Comparison of ENCODE assay signal across 1 mouse cellular context in genomic region chr6:5264793-5265192, GRCm38 (mm10).
A peak's percentile ranks its signal among the peaks of the same experiment; 100 is the strongest.
TF ChIP-seq lines count a peak whose summit lies in the region.

No protein-coding gene starts in this region.

TF ChIP-seq in CH12.LX, 34 proteins besides CTCF, POLR2A, EP300 and RAD21 (continued from another document):
- TF ChIP-seq USF2 (conservative IDR thresholded peaks at IDR 0.05; ENCODE audit: low read depth, low read length): no peak
- TF ChIP-seq ZKSCAN1 (IDR thresholded peaks at IDR 0.05; ENCODE audit: borderline replicate concordance, low read depth, low read length): no peak
- no peak for TF ChIP-seq HCFC1 (IDR thresholded peaks at IDR 0.05; ENCODE audit: low read depth, low read length)
- TF ChIP-seq ETS1 (conservative IDR thresholded peaks at IDR 0.05; ENCODE audit: low read depth, low read length): peak; percentile 19; the same call in 1 of the 2 replicates
- TF ChIP-seq MYC (IDR thresholded peaks at IDR 0.05; ENCODE audit: low read depth, low read length): no peak
- TF ChIP-seq ZNF384 (IDR thresholded peaks at IDR 0.05; ENCODE audit: low read depth, low read length): no peak
- no peak for TF ChIP-seq UBTF (IDR thresholded peaks at IDR 0.05; ENCODE audit: low read depth, low read length)
- no peak for TF ChIP-seq MXI1 (IDR thresholded peaks at IDR 0.05; ENCODE audit: low read depth, low read length)
- no peak for TF ChIP-seq JUND (conservative IDR thresholded peaks at IDR 0.05; ENCODE audit: low read depth, low read length)
- no peak for TF ChIP-seq TBP (conservative IDR thresholded peaks at IDR 0.05; ENCODE audit: low read depth, low read length)
- no peak for TF ChIP-seq CHD2 (IDR thresholded peaks at IDR 0.05; ENCODE audit: low read length)
- no peak for TF ChIP-seq MAX (IDR thresholded peaks at IDR 0.05; ENCODE audit: low read length)
- peak; percentile 78 for TF ChIP-seq MAFK (IDR thresholded peaks at IDR 0.05; ENCODE audit: insufficient replicate concordance, low read length)
- no peak for TF ChIP-seq SMC3 (IDR thresholded peaks at IDR 0.05; ENCODE audit: low read depth, low read length)
- TF ChIP-seq PAX5 (IDR thresholded peaks at IDR 0.05; ENCODE audit: low read length): no peak
- no peak for TF ChIP-seq SIN3A (IDR thresholded peaks at IDR 0.05; ENCODE audit: low read length)
- peak; percentile 26; the same call in 1 of the 2 replicates for TF ChIP-seq BHLHE40 (IDR thresholded peaks at IDR 0.05; ENCODE audit: low read depth, low read length)
- no peak for TF ChIP-seq NELFE (IDR thresholded peaks at IDR 0.05; ENCODE audit: low read depth, low read length)
- no peak for TF ChIP-seq CHD1 (IDR thresholded peaks at IDR 0.05; ENCODE audit: low read depth, low read length)
- TF ChIP-seq USF1 (IDR thresholded peaks at IDR 0.05; ENCODE audit: low read depth, low read length): no peak
- TF ChIP-seq RCOR1 (conservative IDR thresholded peaks at IDR 0.05; ENCODE audit: low read depth, low read length): no peak
- TF ChIP-seq GABPA (IDR thresholded peaks at IDR 0.05; ENCODE audit: insufficient replicate concordance, low read depth, low read length): no peak
- no peak for TF ChIP-seq IRF4 (IDR thresholded peaks at IDR 0.05; ENCODE audit: low read depth, low read length)
- 0 out of 2 replicates have a peak, but pooled peaks have one; percentile 26 for TF ChIP-seq MEF2A (IDR thresholded peaks at IDR 0.05; ENCODE audit: borderline replicate concordance, low read depth, low read length)
